Mouse (Mus musculus) CH12.LX (cell line): Measurements from ENCODE around the gene Tnfrsf9. TPM values are rescaled to one million over a fixed set of nuclear protein-coding genes. Genes with fewer than 3 reads are reported as not detected.
"Not testable (repeated sequence)": the region's sequence is repeated elsewhere in the genome, so short reads cannot be mapped to it uniquely, and the experiment has no call there.

Experiments
- DNase-seq: peaks from one replicate; pipeline ENCODE4 v3.0.0-alpha.2; 2013; ENCODE audit errors: extremely low read depth
- H3K27ac ChIP-seq: 2 replicates; pipeline ENCODE4 v1.5.1; 2012; ENCODE audit warnings: low read depth, mild to moderate bottlenecking, control low read depth, moderate library complexity; ENCODE audit not compliant: insufficient read depth
- H3K27me3 ChIP-seq: replicated peaks from 2 replicates; pipeline ENCODE3; 2012; ENCODE audit warnings: inconsistent platforms
- H3K36me3 ChIP-seq, 2 experiments: replicated peaks in 1 of 2; 2 replicates each; pipeline versions ENCODE3 to v1.6.1; 2012; ENCODE audit warnings: inconsistent platforms in 1 of 2, low read length in 1 of 2, mild to moderate bottlenecking in 1 of 2, mixed read lengths in 1 of 2, moderate library complexity in 1 of 2; ENCODE audit not compliant: control insufficient read depth in 1 of 2, insufficient read depth in 1 of 2
- H3K4me1 ChIP-seq, 2 experiments: 2 replicates each; pipeline ENCODE4 v1.6.1; 2012; ENCODE audit warnings: inconsistent platforms in 1 of 2, moderate library complexity in 1 of 2; ENCODE audit not compliant: insufficient read depth in 2 of 2, control insufficient read depth in 1 of 2
- H3K4me2 ChIP-seq: 2 replicates; pipeline ENCODE4 v1.6.1; 2012; ENCODE audit warnings: low read depth, mild to moderate bottlenecking, control low read depth; ENCODE audit not compliant: poor library complexity, insufficient read depth, severe bottlenecking
- H3K4me3 ChIP-seq, 3 experiments: fragments of 150-350 bp in 1 of 3; sonication (generic) in 1 of 3; replicated peaks in 1 of 3; 2 replicates each; pipeline versions ENCODE3 to v1.5.1; 2011 to 2012; ENCODE audit warnings: low read depth in 2 of 3, low read length in 2 of 3, mild to moderate bottlenecking in 2 of 3, moderate library complexity in 2 of 3, control low read depth in 1 of 3, improper control_type of control experiment in 1 of 3, inconsistent platforms in 1 of 3, mixed read lengths in 1 of 3; ENCODE audit not compliant: poor library complexity in 1 of 3
- H3K79me2 ChIP-seq: replicated peaks from 2 replicates; pipeline ENCODE4 v1.6.1; 2012; ENCODE audit warnings: mild to moderate bottlenecking, moderate library complexity; ENCODE audit not compliant: control insufficient read depth, poor library complexity, insufficient read depth, severe bottlenecking; ENCODE audit errors: extremely low read depth
- H3K9ac ChIP-seq: 2 replicates; pipeline ENCODE4 v1.6.1; 2012; ENCODE audit warnings: low read depth, mild to moderate bottlenecking, control low read depth, moderate library complexity; ENCODE audit not compliant: insufficient read depth
- H3K9me3 ChIP-seq: replicated peaks from 2 replicates; pipeline ENCODE3; 2012; ENCODE audit warnings: low read length, inconsistent platforms, mixed read lengths
- BHLHE40 ChIP-seq: IDR thresholded peaks from 2 replicates; pipeline ENCODE4 v1.6.1; 2011; ENCODE audit warnings: mild to moderate bottlenecking, low read depth, low read length, improper control_type of control experiment
- CHD1 ChIP-seq: IDR thresholded peaks from 2 replicates; pipeline ENCODE4 v1.6.1; 2012; ENCODE audit warnings: low read depth, low read length, improper control_type of control experiment, inconsistent platforms
- CTCF ChIP-seq, 2 experiments: IDR thresholded peaks in 1 of 2; conservative IDR thresholded peaks in 1 of 2; 2 replicates each; pipeline ENCODE4 v1.5.1; 2011 to 2012; ENCODE audit warnings: low read depth in 2 of 2, low read length in 2 of 2, improper control_type of control experiment in 1 of 2, inconsistent platforms in 1 of 2, mild to moderate bottlenecking in 1 of 2, moderate library complexity in 1 of 2
- E2F4 ChIP-seq: IDR thresholded peaks from 2 replicates; pipeline ENCODE4 v1.6.1; 2011; ENCODE audit warnings: low read depth, low read length, improper control_type of control experiment; ENCODE audit not compliant: insufficient replicate concordance
- HCFC1 ChIP-seq: IDR thresholded peaks from 2 replicates; pipeline ENCODE4 v1.6.1; 2012; ENCODE audit warnings: low read depth, mild to moderate bottlenecking, inconsistent platforms, low read length, improper control_type of control experiment
- IRF4 ChIP-seq: IDR thresholded peaks from 2 replicates; pipeline ENCODE4 v1.6.1; 2014; ENCODE audit warnings: low read depth, mild to moderate bottlenecking, inconsistent platforms, low read length, improper control_type of control experiment
- JUN ChIP-seq: IDR thresholded peaks from 2 replicates; pipeline ENCODE4 v1.6.1; 2011; ENCODE audit warnings: low read depth, mild to moderate bottlenecking, low read length, improper control_type of control experiment, moderate library complexity; ENCODE audit not compliant: insufficient read depth
- MAFK ChIP-seq: IDR thresholded peaks from 2 replicates; pipeline ENCODE4 v1.6.1; 2011; ENCODE audit warnings: low read length, improper control_type of control experiment; ENCODE audit not compliant: insufficient replicate concordance
- MAX ChIP-seq: IDR thresholded peaks from 2 replicates; pipeline ENCODE4 v1.6.1; 2011; ENCODE audit warnings: low read length, improper control_type of control experiment
- MYC ChIP-seq: IDR thresholded peaks from 2 replicates; pipeline ENCODE4 v1.6.1; 2011; ENCODE audit warnings: low read depth, mild to moderate bottlenecking, improper control_type of control experiment, low read length
- POLR2AphosphoS2 ChIP-seq: IDR thresholded peaks from 2 replicates; pipeline ENCODE4 v1.6.1; 2011; ENCODE audit warnings: low read depth, low read length, improper control_type of control experiment
- RAD21 ChIP-seq: IDR thresholded peaks from 2 replicates; pipeline ENCODE4 v1.6.1; 2011; ENCODE audit warnings: low read depth, mild to moderate bottlenecking, low read length, improper control_type of control experiment, moderate library complexity
- RCOR1 ChIP-seq: conservative IDR thresholded peaks from 2 replicates; pipeline ENCODE4 v1.6.1; 2012; ENCODE audit warnings: low read depth, mild to moderate bottlenecking, inconsistent platforms, low read length, improper control_type of control experiment
- SMC3 ChIP-seq: IDR thresholded peaks from 2 replicates; pipeline ENCODE4 v1.6.1; 2011; ENCODE audit warnings: low read depth, low read length, improper control_type of control experiment
- ZMIZ1 ChIP-seq: IDR thresholded peaks from 2 replicates; pipeline ENCODE4 v1.6.1; 2012; ENCODE audit warnings: low read depth, mild to moderate bottlenecking, inconsistent platforms, low read length, improper control_type of control experiment
- ZNF384 ChIP-seq: IDR thresholded peaks from 2 replicates; pipeline ENCODE4 v1.6.1; 2012; ENCODE audit warnings: low read depth, low read length, improper control_type of control experiment, inconsistent platforms
- dilution Hi-C: fragments of 300-500 bp; cut with MboI; formaldehyde crosslinking; loops from 2 replicates; pipeline ENCODE4 v1.14.3; 2020; ENCODE audit warnings: low sequenced_read_pairs; ENCODE audit not compliant: extremely low pct_unique_long_range_greater_than_20kb, extremely low pct_ligation_motif_present
- in situ Hi-C: fragments of 300-500 bp; cut with MboI; formaldehyde crosslinking; loops from 3 replicates; pipeline ENCODE4 v1.14.3; 2019; ENCODE audit warnings: low sequenced_read_pairs, low pct_ligation_motif_present, low pct_unique_long_range_greater_than_20kb, mixed read lengths
- polyA plus RNA-seq: library from polyadenylated mRNA; unstranded; fragments of >175 nt; gene quantifications from 2 replicates; pipeline ENCODE4 v1.2.1, GENCODE M21; 2012; ENCODE audit warnings: low read depth; ENCODE audit not compliant: insufficient read length
- total RNA-seq, 2 experiments: library from RNA; depleted of rRNA; stranded (reverse); fragments of 300-350 nt in 1 of 2; fragments of >200 nt in 1 of 2; gene quantifications; 2 replicates each; pipeline ENCODE4 v1.2.3; 2012 to 2014

The Tnfrsf9 gene
- total and polyA plus RNA-seq, 3 experiments, result 2.2 to 3.1 (median 2.9) TPM

- no peaks in the 10 kb centered on the region for H3K36me3 ChIP-seq
- in situ Hi-C loops, result loop anchor here (10.0 kb wide), 1 partner anchor 208 kb away; no protein-coding TSS in a partner anchor
- no peak overlapping the region for H3K4me3 ChIP-seq
- H3K4me2 ChIP-seq, result no peak overlapping the region
- H3K9me3 ChIP-seq, result no peaks in the 10 kb centered on the region
- H3K27me3 ChIP-seq, result no peaks in the 10 kb centered on the region
- H3K4me1 ChIP-seq, result peaks cover 6 to 45% of the 10 kb centered on the region in 2 experiments
- dilution Hi-C loops, result no loop called here
- H3K9ac ChIP-seq, result no peak overlapping the region
- TF ChIP-seq IRF4 (no peak), E2F4 (no peak), POLR2AphosphoS2 (no peak), RAD21 (no peak), CHD1 (no peak), MAX (no peak), ZMIZ1 (no peak), RCOR1 (no peak), SMC3 (no peak), JUN (no peak), BHLHE40 (no peak), CTCF (conservative IDR thresholded peaks at IDR 0.05 in 1 of 2, IDR thresholded peaks at IDR 0.05 in 1 of 2; ENCODE audit: low read depth in 2 of 2, low read length in 2 of 2) (no peak), ZNF384 (no peak), HCFC1 (no peak), MYC (no peak), MAFK (no peak)
- no peak overlapping the region for H3K27ac ChIP-seq
- no peak for DNase-seq
- no peaks in the 10 kb centered on the region for H3K79me2 ChIP-seq
Observed at GRCm38 (mm10) chr4:150872681-150873080, 41.7 kb upstream of the Tnfrsf9 start.

GRCm38 (mm10) chr4:150874416-150874815, 39.9 kb upstream of the Tnfrsf9 start:
- H3K9ac ChIP-seq, H3K36me3 ChIP-seq, DNase-seq, H3K9me3 ChIP-seq, H3K4me3 ChIP-seq, H3K79me2 ChIP-seq, dilution Hi-C loops, H3K27me3 ChIP-seq, H3K27ac ChIP-seq, H3K4me2 ChIP-seq: not testable (repeated sequence)
- in situ Hi-C loops, result loop anchor here (10.0 kb wide), 1 partner anchor 210 kb away; no protein-coding TSS in a partner anchor
- H3K4me1 ChIP-seq, result peaks cover 6 to 44% of the 10 kb centered on the region in 2 experiments
